Mouse (Mus musculus) liver, adult 2 months (tissue): ENCODE data around the gene Igsf8. TPM values are rescaled to one million over a fixed set of nuclear protein-coding genes. Genes with fewer than 3 reads are reported as not detected.

Source experiments
- DNase-seq: peaks from one replicate; pipeline ENCODE4 v3.0.0-alpha.2; 2011; ENCODE audit warnings: low read depth, low spot score; ENCODE audit errors: extremely low read depth
- H3K27ac ChIP-seq: fragments of 200-500 bp; replicated peaks from 2 replicates; pipeline ENCODE4 v1.5.1; 2012; ENCODE audit warnings: low read depth, mild to moderate bottlenecking, control low read depth, inconsistent platforms, low read length; ENCODE audit not compliant: insufficient read depth
- H3K27me3 ChIP-seq: fragments of 200-500 bp; 2 replicates; pipeline ENCODE4 v1.6.1; 2012; ENCODE audit warnings: mild to moderate bottlenecking, moderate library complexity, low read length, inconsistent platforms; ENCODE audit not compliant: control insufficient read depth, insufficient read depth
- H3K36me3 ChIP-seq: fragments of 200-500 bp; 2 replicates; pipeline ENCODE4 v1.6.1; 2012; ENCODE audit warnings: low read length, inconsistent platforms; ENCODE audit not compliant: control insufficient read depth, insufficient read depth
- H3K4me1 ChIP-seq: fragments of 200-500 bp; 2 replicates; pipeline ENCODE4 v1.6.1; 2011; ENCODE audit warnings: low read length; ENCODE audit not compliant: control insufficient read depth, insufficient read depth
- H3K4me3 ChIP-seq: fragments of 200-500 bp; 2 replicates; pipeline ENCODE4 v1.5.1; 2011; ENCODE audit warnings: low read depth, mild to moderate bottlenecking, control low read depth, low read length, moderate library complexity; ENCODE audit not compliant: insufficient read depth
- H3K79me2 ChIP-seq: fragments of 200-500 bp; 2 replicates; pipeline ENCODE4 v1.6.1; 2012; ENCODE audit warnings: inconsistent platforms, mild to moderate bottlenecking, low read length, moderate library complexity; ENCODE audit not compliant: control insufficient read depth, insufficient read depth
- H3K9ac ChIP-seq: fragments of 200-500 bp; 2 replicates; pipeline ENCODE4 v1.6.1; 2012; ENCODE audit warnings: low read depth, mild to moderate bottlenecking, control low read depth, inconsistent platforms, low read length
- CTCF ChIP-seq: fragments of 200-500 bp; IDR thresholded peaks from 2 replicates; pipeline ENCODE4 v1.5.1; 2011; ENCODE audit warnings: low read depth, low read length, control low read depth
- POLR2A ChIP-seq: fragments of 200-500 bp; IDR thresholded peaks from 2 replicates; pipeline ENCODE4 v1.6.1; 2011; ENCODE audit warnings: low read length, control low read depth; ENCODE audit not compliant: insufficient read depth; ENCODE audit errors: extremely low read depth
- WGBS: fragments of 180-500 bp; shearing (Covaris S2); methylation state at CpG from one replicate; pipeline ENCODE4 v1.1.7; 2018; 5-methylcytosine and 5-hydroxymethylcytosine counted together
- polyA plus RNA-seq: library from polyadenylated mRNA; depleted of rRNA; stranded (reverse); fragments of >200 nt; gene quantifications from 2 replicates; pipeline ENCODE4 v1.2.3, GENCODE M21; 2012
- total RNA-seq: library from RNA; depleted of rRNA; stranded (reverse); fragments of >200 nt; gene quantifications from 2 replicates; pipeline ENCODE4 v1.2.3, GENCODE M21; 2014

Igsf8 gene
- total and polyA plus RNA-seq, 2 experiments = 3.6 to 26.3 TPM

- TF ChIP-seq CTCF (no peak), POLR2A (no peak)
- H3K4me3 ChIP-seq = no peak overlapping the region
- no peaks in the 10 kb centered on the region for H3K4me1 ChIP-seq
- WGBS = 21% methylated on average over 10 of the region's 10 CpGs
- peaks cover 8% of the 10 kb centered on the region for H3K27me3 ChIP-seq
- no peaks in the 10 kb centered on the region for H3K79me2 ChIP-seq
- DNase-seq = no peak
- no peak overlapping the region for H3K27ac ChIP-seq
- no peak overlapping the region for H3K9ac ChIP-seq
- H3K36me3 ChIP-seq = no peaks in the 10 kb centered on the region
Observed at GRCm38 (mm10) chr1:172341386-172341785, 79.9 kb downstream of the Igsf8 start.

- no peak overlapping the region for H3K27ac ChIP-seq
- no peak for TF ChIP-seq CTCF
- TF ChIP-seq POLR2A = no peak
- H3K4me3 ChIP-seq = no peak overlapping the region
- no peaks in the 10 kb centered on the region for H3K4me1 ChIP-seq
- peaks cover 8% of the 10 kb centered on the region for H3K27me3 ChIP-seq
- WGBS = 94% methylated on average over 3 of the region's 3 CpGs
- no peak overlapping the region for H3K9ac ChIP-seq
- no peaks in the 10 kb centered on the region for H3K36me3 ChIP-seq
- no peaks in the 10 kb centered on the region for H3K79me2 ChIP-seq
- no peak for DNase-seq
Observed at GRCm38 (mm10) chr1:172342729-172343128, 81.3 kb downstream of the Igsf8 start.

GRCm38 (mm10) chr1:172343914-172344313 is 82.5 kb downstream of the Igsf8 start:
- H3K27ac ChIP-seq = no peak overlapping the region
- no peak overlapping the region for H3K9ac ChIP-seq
- H3K79me2 ChIP-seq = no peaks in the 10 kb centered on the region
- H3K36me3 ChIP-seq = no peaks in the 10 kb centered on the region
- no peak for DNase-seq
- TF ChIP-seq POLR2A (no peak), CTCF (no peak)
- WGBS = 74% methylated on average over 3 of the region's 3 CpGs
- no peaks in the 10 kb centered on the region for H3K4me1 ChIP-seq
- no peak overlapping the region for H3K4me3 ChIP-seq
- peaks cover 8% of the 10 kb centered on the region for H3K27me3 ChIP-seq

GRCm38 (mm10) chr1:172344820-172345219 is 83.4 kb downstream of the Igsf8 start:
- Histone ChIP-seq H3K4me1 (no peaks in the 10 kb centered on the region), H3K4me3 (no peak overlapping the region), H3K36me3 (no peaks in the 10 kb centered on the region), H3K27me3 (peaks cover 8% of the 10 kb centered on the region), H3K27ac (no peak overlapping the region), H3K9ac (no peak overlapping the region), H3K79me2 (no peaks in the 10 kb centered on the region)
- no peak for TF ChIP-seq CTCF
- no peak for TF ChIP-seq POLR2A
- 56% methylated on average over 7 of the region's 7 CpGs for WGBS
- DNase-seq = no peak

GRCm38 (mm10) chr1:172346707-172347106 is 85.3 kb downstream of the Igsf8 start:
- Histone ChIP-seq H3K27ac (peak overlapping the region; percentile 15; the same call in 1 of the 2 replicates), H3K9ac (no peak overlapping the region), H3K27me3 (peaks cover 6% of the 10 kb centered on the region; the same call in 1 of the 2 replicates), H3K79me2 (no peaks in the 10 kb centered on the region), H3K4me1 (no peaks in the 10 kb centered on the region), H3K36me3 (no peaks in the 10 kb centered on the region), H3K4me3 (no peak overlapping the region)
- WGBS = 37% methylated on average over 10 of the region's 10 CpGs
- no peak for DNase-seq
- TF ChIP-seq POLR2A = no peak

- DNase-seq = peak; percentile 30
- Histone ChIP-seq H3K27ac (peak overlapping the region; percentile 33; the same call in 1 of the 2 replicates), H3K4me1 (no peaks in the 10 kb centered on the region), H3K9ac (no peak overlapping the region), H3K27me3 (peaks cover 6% of the 10 kb centered on the region; the same call in 1 of the 2 replicates), H3K36me3 (no peaks in the 10 kb centered on the region), H3K79me2 (no peaks in the 10 kb centered on the region), H3K4me3 (no peak overlapping the region)
- TF ChIP-seq POLR2A (no peak), CTCF (no peak)
- WGBS = 75% methylated on average over 12 of the region's 12 CpGs
Observed at GRCm38 (mm10) chr1:172347382-172347781, 85.9 kb downstream of the Igsf8 start.
